Mouse (Mus musculus) midbrain, embryonic 14.5 days (tissue): Measurements from ENCODE around the gene Pde2a. TPM values are rescaled to one million over a fixed set of nuclear protein-coding genes. Genes with fewer than 3 reads are reported as not detected.

Experiments
- ATAC-seq: fragments of 200-750 bp; cut with Nextera tagmentation; 2 replicates; pipeline ENCODE4 v1.8.0; 2017; ENCODE audit warnings: moderate number of reproducible peaks, moderate library complexity; ENCODE audit not compliant: low FRiP score, low TSS enrichment
- DNase-seq: peaks from one replicate; pipeline ENCODE4 v3.0.0-alpha.2; 2015
- H3K27ac ChIP-seq: fragments of 300-500 bp; sonication (generic); replicated peaks from 2 replicates; pipeline ENCODE4 v1.5.1; 2014; ENCODE audit warnings: mild to moderate bottlenecking, low read depth, low read length, moderate library complexity
- H3K27me3 ChIP-seq: fragments of 300-500 bp; sonication (generic); 2 replicates; pipeline ENCODE4 v1.6.1; 2014; ENCODE audit warnings: low read length, control low read depth, mixed read lengths; ENCODE audit not compliant: control insufficient read depth, insufficient read depth
- H3K36me3 ChIP-seq: fragments of 300-500 bp; sonication (generic); 2 replicates; pipeline ENCODE4 v1.6.1; 2014; ENCODE audit warnings: low read length, control low read depth; ENCODE audit not compliant: control insufficient read depth, insufficient read depth
- H3K4me1 ChIP-seq: fragments of 300-500 bp; sonication (generic); 2 replicates; pipeline ENCODE4 v1.6.1; 2014; ENCODE audit warnings: mild to moderate bottlenecking, antibody characterized with exemption, low read length, control low read depth; ENCODE audit not compliant: control insufficient read depth, insufficient read depth
- H3K4me2 ChIP-seq: fragments of 300-500 bp; sonication (generic); 2 replicates; pipeline ENCODE4 v1.6.1; 2014; ENCODE audit warnings: mild to moderate bottlenecking, low read length, moderate library complexity
- H3K4me3 ChIP-seq: fragments of 300-500 bp; sonication (generic); replicated peaks from 2 replicates; pipeline ENCODE4 v1.5.1; 2014; ENCODE audit warnings: low read depth, low read length
- H3K9ac ChIP-seq: fragments of 300-500 bp; sonication (generic); replicated peaks from 2 replicates; pipeline ENCODE4 v1.6.1; 2014; ENCODE audit warnings: mild to moderate bottlenecking, low read length, moderate library complexity
- H3K9me3 ChIP-seq: fragments of 300-500 bp; sonication (generic); 2 replicates; pipeline ENCODE4 v1.6.1; 2016; ENCODE audit warnings: low read length, control low read depth, mixed read lengths; ENCODE audit not compliant: control insufficient read depth
- WGBS: fragments of 180-500 bp; shearing (Covaris S2); extraction: QIAGEN DNeasy Blood & Tissue Kit; methylation state at CpG from one replicate; pipeline ENCODE4 v1.1.7; 2014; 5-methylcytosine and 5-hydroxymethylcytosine counted together
- polyA plus RNA-seq: library from polyadenylated mRNA; unstranded; fragments of >200 nt; fragmentation: Nextera tagmentation; extraction: Ambion mirVana; gene quantifications from 2 replicates; pipeline ENCODE4 v1.2.1, GENCODE M21; 2014

Gene Pde2a
- polyA plus RNA-seq, 1 experiment from 2014 or later = 23.0 TPM

- H3K4me3 ChIP-seq = no peak overlapping the region
- WGBS = 13% methylated on average over 2 of the region's 2 CpGs
- ATAC-seq (no peak), DNase-seq (peak; percentile 34)
- H3K4me1 ChIP-seq = peaks cover 11% of the 10 kb centered on the region
- no peaks in the 10 kb centered on the region for H3K27me3 ChIP-seq
- H3K9ac ChIP-seq = no peak overlapping the region
- no peaks in the 10 kb centered on the region for H3K9me3 ChIP-seq
- H3K36me3 ChIP-seq = no peaks in the 10 kb centered on the region
- no peak overlapping the region for H3K4me2 ChIP-seq
- H3K27ac ChIP-seq = peak overlapping the region; percentile 32; the same call in 1 of the 2 replicates
Measured at GRCm38 (mm10) chr7:101427736-101428135, 6.2 kb downstream of the Pde2a start.

GRCm38 (mm10) chr7:101435038-101435437 lies 13.5 kb downstream of the Pde2a start:
- no peaks in the 10 kb centered on the region for H3K9me3 ChIP-seq
- WGBS = 59% methylated on average over 6 of the region's 6 CpGs
- no peak overlapping the region for H3K27ac ChIP-seq
- no peaks in the 10 kb centered on the region for H3K27me3 ChIP-seq
- no peak overlapping the region for H3K9ac ChIP-seq
- H3K4me1 ChIP-seq = no peaks in the 10 kb centered on the region
- ATAC-seq (no peak), DNase-seq (no peak)
- H3K4me2 ChIP-seq = no peak overlapping the region
- no peaks in the 10 kb centered on the region for H3K36me3 ChIP-seq
- no peak overlapping the region for H3K4me3 ChIP-seq

- Histone ChIP-seq H3K9ac (no peak overlapping the region), H3K4me2 (no peak overlapping the region), H3K27ac (no peak overlapping the region), H3K4me1 (0 out of 2 replicates have a peak, but pooled peaks cover 7% of the 10 kb centered on the region), H3K27me3 (no peaks in the 10 kb centered on the region), H3K9me3 (no peaks in the 10 kb centered on the region), H3K4me3 (no peak overlapping the region), H3K36me3 (no peaks in the 10 kb centered on the region)
- ATAC-seq (no peak), DNase-seq (no peak)
- 31% methylated on average over 1 of the region's 1 CpGs for WGBS
Measured at GRCm38 (mm10) chr7:101437876-101438275, 16.4 kb downstream of the Pde2a start.

GRCm38 (mm10) chr7:101443093-101443492 lies 21.6 kb downstream of the Pde2a start:
- Histone ChIP-seq H3K4me3 (no peak overlapping the region), H3K27me3 (no peaks in the 10 kb centered on the region), H3K36me3 (no peaks in the 10 kb centered on the region), H3K9ac (no peak overlapping the region), H3K4me1 (0 out of 2 replicates have a peak, but pooled peaks cover 10% of the 10 kb centered on the region), H3K9me3 (no peaks in the 10 kb centered on the region), H3K27ac (0 out of 2 replicates have a peak overlapping the region, but pooled peaks have one; percentile 37), H3K4me2 (no peak overlapping the region)
- DNase-seq (no peak), ATAC-seq (no peak)
- 56% methylated on average over 10 of the region's 10 CpGs for WGBS

GRCm38 (mm10) chr7:101444211-101444610 lies 22.7 kb downstream of the Pde2a start:
- Histone ChIP-seq H3K4me3 (no peak overlapping the region), H3K36me3 (no peaks in the 10 kb centered on the region), H3K4me1 (0 out of 2 replicates have a peak, but pooled peaks cover 10% of the 10 kb centered on the region), H3K9me3 (no peaks in the 10 kb centered on the region), H3K27ac (no peak overlapping the region), H3K4me2 (no peak overlapping the region), H3K9ac (no peak overlapping the region), H3K27me3 (no peaks in the 10 kb centered on the region)
- DNase-seq (no peak), ATAC-seq (no peak)
- 85% methylated on average over 4 of the region's 4 CpGs for WGBS

- no peak overlapping the region for H3K4me2 ChIP-seq
- no peak for ATAC-seq
- DNase-seq = no peak
- 46% methylated on average over 3 of the region's 3 CpGs for WGBS
- no peak overlapping the region for H3K9ac ChIP-seq
- H3K27me3 ChIP-seq = peaks cover 11% of the 10 kb centered on the region; the same call in 1 of the 2 replicates
- no peak overlapping the region for H3K4me3 ChIP-seq
- H3K27ac ChIP-seq = no peak overlapping the region
- H3K4me1 ChIP-seq = no peaks in the 10 kb centered on the region
- H3K36me3 ChIP-seq = no peaks in the 10 kb centered on the region
- no peaks in the 10 kb centered on the region for H3K9me3 ChIP-seq
Measured at GRCm38 (mm10) chr7:101449855-101450254, 28.4 kb downstream of the Pde2a start.

- no peaks in the 10 kb centered on the region for H3K36me3 ChIP-seq
- no peak overlapping the region for H3K27ac ChIP-seq
- peak overlapping the region; percentile 58 for H3K9ac ChIP-seq
- no peaks in the 10 kb centered on the region for H3K9me3 ChIP-seq
- under 1% methylated on average over 64 of the region's 68 CpGs for WGBS
- peak overlapping the region; percentile 96 for H3K4me2 ChIP-seq
- H3K4me3 ChIP-seq = peak overlapping the region; percentile 53
- H3K4me1 ChIP-seq = no peaks in the 10 kb centered on the region
- peaks cover 11% of the 10 kb centered on the region; the same call in 1 of the 2 replicates for H3K27me3 ChIP-seq
- ATAC-seq (peak; percentile 78), DNase-seq (peak; percentile 92)
Measured at GRCm38 (mm10) chr7:101450422-101451401, 29.2 kb downstream of the Pde2a start.

GRCm38 (mm10) chr7:101452669-101453068 lies 31.2 kb downstream of the Pde2a start:
- no peak overlapping the region for H3K4me3 ChIP-seq
- peaks cover 8% of the 10 kb centered on the region; the same call in 1 of the 2 replicates for H3K4me1 ChIP-seq
- no peaks in the 10 kb centered on the region for H3K9me3 ChIP-seq
- no peak overlapping the region for H3K9ac ChIP-seq
- peak overlapping the region; percentile 96; the same call in 1 of the 2 replicates for H3K4me2 ChIP-seq
- DNase-seq (no peak), ATAC-seq (no peak)
- H3K27me3 ChIP-seq = peaks cover 11% of the 10 kb centered on the region; the same call in 1 of the 2 replicates
- H3K27ac ChIP-seq = no peak overlapping the region
- 89% methylated on average over 3 of the region's 3 CpGs for WGBS
- no peaks in the 10 kb centered on the region for H3K36me3 ChIP-seq
